Mouse (Mus musculus) myocyte (in vitro differentiated cells): Measurements from ENCODE around the gene Sla2. TPM values are rescaled to one million over a fixed set of nuclear protein-coding genes. Genes with fewer than 3 reads are reported as not detected.

Source experiments
- H3K27me3 ChIP-seq: one replicate; pipeline ENCODE4 v1.6.1; 2011; ENCODE audit not compliant: control insufficient read depth, insufficient read depth, insufficient read length
- H3K36me3 ChIP-seq: one replicate; pipeline ENCODE4 v1.6.1; 2011; ENCODE audit not compliant: control insufficient read depth, insufficient read depth
- H3K4me2 ChIP-seq: one replicate; pipeline ENCODE4 v1.6.1; 2011; ENCODE audit warnings: low read depth, control low read depth
- H3K4me3 ChIP-seq: one replicate; pipeline ENCODE4 v1.5.1; 2011; ENCODE audit warnings: mild to moderate bottlenecking, control low read depth, moderate library complexity
- H3K79me2 ChIP-seq: one replicate; pipeline ENCODE4 v1.6.1; 2011; ENCODE audit not compliant: control insufficient read depth, insufficient read depth
- H3ac ChIP-seq: one replicate; pipeline ENCODE4 v1.6.1; 2011; ENCODE audit not compliant: control insufficient read depth, insufficient read length
- CEBPB ChIP-seq: IDR thresholded peaks from 2 replicates; pipeline ENCODE4 v1.6.1; 2011; ENCODE audit warnings: mild to moderate bottlenecking, moderate library complexity; ENCODE audit not compliant: poor library complexity, insufficient read depth, severe bottlenecking
- E2F4 ChIP-seq: IDR thresholded peaks from one replicate; pipeline ENCODE4 v1.6.1; 2011; ENCODE audit warnings: mild to moderate bottlenecking, control low read depth, moderate library complexity; ENCODE audit not compliant: insufficient read depth
- MAX ChIP-seq: IDR thresholded peaks from one replicate; pipeline ENCODE4 v1.6.1; 2011; ENCODE audit warnings: low read depth, mild to moderate bottlenecking, control low read depth
- MYOD1 ChIP-seq, 3 experiments: IDR thresholded peaks; one replicate each; pipeline ENCODE4 v1.6.1; 2011; ENCODE audit warnings: control low read depth in 2 of 3, low read depth in 2 of 3, mild to moderate bottlenecking in 2 of 3, moderate library complexity in 1 of 3; ENCODE audit not compliant: insufficient read length in 2 of 3, control insufficient read depth in 1 of 3
- MYOG ChIP-seq, 3 experiments: IDR thresholded peaks; one replicate each; pipeline ENCODE4 v1.6.1; 2011; ENCODE audit warnings: control low read depth in 2 of 3, low read depth in 2 of 3, mild to moderate bottlenecking in 2 of 3; ENCODE audit not compliant: insufficient read length in 2 of 3, control insufficient read depth in 1 of 3, insufficient read depth in 1 of 3
- POLR2A ChIP-seq: IDR thresholded peaks from one replicate; pipeline ENCODE4 v1.6.1; 2011; ENCODE audit warnings: low read depth, mild to moderate bottlenecking, control low read depth, moderate library complexity; ENCODE audit not compliant: insufficient read length
- POLR2AphosphoS2 ChIP-seq: IDR thresholded peaks from one replicate; pipeline ENCODE4 v1.6.1; 2011; ENCODE audit warnings: low read depth, control low read depth; ENCODE audit not compliant: insufficient read length
- REST ChIP-seq: IDR thresholded peaks from one replicate; pipeline ENCODE4 v1.6.1; 2011; ENCODE audit warnings: mild to moderate bottlenecking, control low read depth, moderate library complexity; ENCODE audit not compliant: insufficient read depth, insufficient read length
- SRF ChIP-seq: IDR thresholded peaks from one replicate; pipeline ENCODE4 v1.6.1; 2011; ENCODE audit warnings: low read depth; ENCODE audit not compliant: control insufficient read depth, insufficient read length
- TCF12 ChIP-seq: IDR thresholded peaks from one replicate; pipeline ENCODE4 v1.6.1; 2011; ENCODE audit warnings: mild to moderate bottlenecking, control low read depth; ENCODE audit not compliant: poor library complexity, insufficient read depth, severe bottlenecking
- TCF3 ChIP-seq: IDR thresholded peaks from one replicate; pipeline ENCODE4 v1.6.1; 2011; ENCODE audit warnings: low read depth, control low read depth; ENCODE audit not compliant: insufficient read length
- USF1 ChIP-seq: IDR thresholded peaks from one replicate; pipeline ENCODE4 v1.6.1; 2011; ENCODE audit warnings: low read depth, mild to moderate bottlenecking, control low read depth, moderate library complexity
- polyA plus RNA-seq: library from polyadenylated mRNA; unstranded; fragments of >200 nt; fragmentation: generic; extraction: Trizol; gene quantifications from one replicate; pipeline ENCODE4 v1.2.1, GENCODE M21; 2012; ENCODE audit warnings: missing spikeins

The Sla2 gene
- polyA plus RNA-seq, 1 experiment: 0.18 TPM

GRCm38 (mm10) chr2:156841841-156842706, 44.9 kb downstream of the Sla2 start:
- H3K4me3 ChIP-seq: peak overlapping the region; percentile 56
- H3K4me2 ChIP-seq: peak overlapping the region; percentile 100
- peak overlapping the region; percentile 86 for H3ac ChIP-seq
- no peaks in the 10 kb centered on the region for H3K27me3 ChIP-seq
- H3K36me3 ChIP-seq: no peaks in the 10 kb centered on the region
- peaks cover 33% of the 10 kb centered on the region for H3K79me2 ChIP-seq
- TF ChIP-seq USF1: no peak
- no peak for TF ChIP-seq TCF12
- TF ChIP-seq SRF: no peak
- TF ChIP-seq CEBPB: no peak
- TF ChIP-seq REST: no peak
- peak in 2 of 3 experiments; percentile 42 to 80 for TF ChIP-seq MYOD1 (IDR thresholded peaks at IDR 0.05; ENCODE audit: control insufficient read depth in 1 of 3, insufficient read length in 2 of 3, low read depth in 2 of 3)
- TF ChIP-seq MAX: no peak
- no peak for TF ChIP-seq POLR2A
- TF ChIP-seq E2F4: peak; percentile 65
- no peak for TF ChIP-seq TCF3
- no peak for TF ChIP-seq POLR2AphosphoS2
- peak in 2 of 3 experiments; percentile 70 to 80 for TF ChIP-seq MYOG (IDR thresholded peaks at IDR 0.05; ENCODE audit: control insufficient read depth in 1 of 3, insufficient read depth in 1 of 3, insufficient read length in 2 of 3, low read depth in 2 of 3)

- H3K4me3 ChIP-seq: peak overlapping the region; percentile 56
- peak overlapping the region; percentile 100 for H3K4me2 ChIP-seq
- TF ChIP-seq SRF (no peak), CEBPB (no peak), TCF3 (no peak), POLR2A (peak; percentile 67), TCF12 (no peak), REST (no peak), USF1 (no peak), E2F4 (no peak), POLR2AphosphoS2 (peak; percentile 42), MYOG (IDR thresholded peaks at IDR 0.05; ENCODE audit: control insufficient read depth in 1 of 3, insufficient read depth in 1 of 3, insufficient read length in 2 of 3, low read depth in 2 of 3) (peak in 1 of 3 experiments; percentile 2), MYOD1 (IDR thresholded peaks at IDR 0.05; ENCODE audit: control insufficient read depth in 1 of 3, insufficient read length in 2 of 3, low read depth in 2 of 3) (no peak)
- peaks cover 33% of the 10 kb centered on the region for H3K79me2 ChIP-seq
- no peaks in the 10 kb centered on the region for H3K27me3 ChIP-seq
- no peaks in the 10 kb centered on the region for H3K36me3 ChIP-seq
- peak overlapping the region; percentile 86 for H3ac ChIP-seq
These were observed 45.8 kb downstream of the Sla2 start for GRCm38 (mm10) chr2:156841028-156841840.

GRCm38 (mm10) chr2:156840301-156841027, 46.5 kb downstream of the Sla2 start:
- H3K4me3 ChIP-seq: peak overlapping the region; percentile 56
- TF ChIP-seq REST (no peak), MYOD1 (IDR thresholded peaks at IDR 0.05; ENCODE audit: control insufficient read depth in 1 of 3, insufficient read length in 2 of 3, low read depth in 2 of 3) (peak in 1 of 3 experiments; percentile 5), TCF12 (no peak), MYOG (IDR thresholded peaks at IDR 0.05; ENCODE audit: control insufficient read depth in 1 of 3, insufficient read depth in 1 of 3, insufficient read length in 2 of 3, low read depth in 2 of 3) (peak in 1 of 3 experiments; percentile 63)
- H3K27me3 ChIP-seq: no peaks in the 10 kb centered on the region
- peak overlapping the region; percentile 86 for H3ac ChIP-seq
- peak overlapping the region; percentile 100 for H3K4me2 ChIP-seq
- H3K36me3 ChIP-seq: no peaks in the 10 kb centered on the region
- peaks cover 33% of the 10 kb centered on the region for H3K79me2 ChIP-seq
